Mouse (Mus musculus) macrophage (primary cell): ENCODE results near the gene Uts2. TPM values are rescaled to one million over a fixed set of nuclear protein-coding genes. Genes with fewer than 3 reads are reported as not detected.
A peak's percentile ranks its signal among the peaks of the same experiment; 100 is the strongest.
"Not testable (repeated sequence)": the region's sequence is repeated elsewhere in the genome, so short reads cannot be mapped to it uniquely, and the experiment has no call there.

Experiments
- H3K27ac ChIP-seq: fragments of 350-480 bp; formaldehyde crosslinking; 2 replicates; pipeline ENCODE4 v1.9.0; 2021
- H3K36me3 ChIP-seq: fragments of 350-480 bp; formaldehyde crosslinking; 2 replicates; pipeline ENCODE4 v1.9.0; 2021; ENCODE audit errors: inconsistent target
- H3K4me3 ChIP-seq: fragments of 350-480 bp; formaldehyde crosslinking; 2 replicates; pipeline ENCODE4 v1.9.0; 2021; ENCODE audit errors: inconsistent target
- H3K79me2 ChIP-seq: fragments of 350-480 bp; formaldehyde crosslinking; 2 replicates; pipeline ENCODE4 v1.9.0; 2021; ENCODE audit errors: inconsistent target
- WGBS: methylation state at CpG from one replicate; pipeline ENCODE4 v1.1.7; 2026; ENCODE audit warnings: inconsistent platforms; ENCODE audit not compliant: missing documents; 5-methylcytosine and 5-hydroxymethylcytosine counted together
- polyA plus RNA-seq: library from polyadenylated mRNA; stranded (reverse); fragments of 250-400 nt; gene quantifications from 3 replicates; pipeline ENCODE4 v1.2.4, GENCODE M21; 2018; ENCODE audit warnings: inconsistent platforms

Uts2 gene
- polyA plus RNA-seq, 1 experiment from 2014 or later: not detected

GRCm38 (mm10) chr4:150979455-150979854, 17.4 kb upstream of the Uts2 start:
- no peak overlapping the region for H3K4me3 ChIP-seq
- H3K27ac ChIP-seq: no peak overlapping the region
- 88% methylated on average over 7 of the region's 9 CpGs for WGBS
- no peaks in the 10 kb centered on the region for H3K36me3 ChIP-seq
- H3K79me2 ChIP-seq: no peaks in the 10 kb centered on the region

- no peaks in the 10 kb centered on the region for H3K79me2 ChIP-seq
- H3K27ac ChIP-seq: no peak overlapping the region
- no peaks in the 10 kb centered on the region for H3K36me3 ChIP-seq
- no peak overlapping the region for H3K4me3 ChIP-seq
- WGBS: 79% methylated on average over 5 of the region's 5 CpGs
Observed at GRCm38 (mm10) chr4:150980153-150980552, 16.7 kb upstream of the Uts2 start.

- WGBS: 47% methylated on average over 5 of the region's 6 CpGs
- no peaks in the 10 kb centered on the region for H3K36me3 ChIP-seq
- H3K27ac ChIP-seq: no peak overlapping the region
- no peaks in the 10 kb centered on the region for H3K79me2 ChIP-seq
- no peak overlapping the region for H3K4me3 ChIP-seq
Observed at GRCm38 (mm10) chr4:150990148-150990547, 6.7 kb upstream of the Uts2 start.

- no peak overlapping the region for H3K4me3 ChIP-seq
- 98% methylated on average over 9 of the region's 9 CpGs for WGBS
- no peaks in the 10 kb centered on the region for H3K36me3 ChIP-seq
- no peak overlapping the region for H3K27ac ChIP-seq
- H3K79me2 ChIP-seq: no peaks in the 10 kb centered on the region
Observed at GRCm38 (mm10) chr4:150998626-150999025, 1.7 kb downstream of the Uts2 start.

GRCm38 (mm10) chr4:151001397-151001796, 4.5 kb downstream of the Uts2 start:
- H3K36me3 ChIP-seq: no peaks in the 10 kb centered on the region
- no peaks in the 10 kb centered on the region for H3K79me2 ChIP-seq
- H3K27ac ChIP-seq: no peak overlapping the region
- 26% methylated on average over 13 of the region's 13 CpGs for WGBS
- H3K4me3 ChIP-seq: no peak overlapping the region

- Histone ChIP-seq H3K27ac (peak overlapping the region; percentile 35), H3K4me3 (no peak overlapping the region), H3K79me2 (no peaks in the 10 kb centered on the region), H3K36me3 (no peaks in the 10 kb centered on the region; the same call in 1 of the 2 replicates)
- WGBS: 38% methylated on average over 13 of the region's 13 CpGs
Observed at GRCm38 (mm10) chr4:151005656-151006318, 8.9 kb downstream of the Uts2 start.

GRCm38 (mm10) chr4:151006945-151007344, 10.0 kb downstream of the Uts2 start:
- Histone ChIP-seq H3K4me3 (no peak overlapping the region), H3K27ac (peak overlapping the region; percentile 35; the same call in 1 of the 2 replicates), H3K79me2 (no peaks in the 10 kb centered on the region), H3K36me3 (no peaks in the 10 kb centered on the region; the same call in 1 of the 2 replicates)
- WGBS: 65% methylated on average over 6 of the region's 6 CpGs

GRCm38 (mm10) chr4:151010316-151010715, 13.4 kb downstream of the Uts2 start:
- 95% methylated on average over 7 of the region's 7 CpGs for WGBS
- H3K4me3 ChIP-seq: no peak overlapping the region
- peaks cover 9% of the 10 kb centered on the region; the same call in 1 of the 2 replicates for H3K36me3 ChIP-seq
- no peaks in the 10 kb centered on the region for H3K79me2 ChIP-seq
- H3K27ac ChIP-seq: no peak overlapping the region

- no peaks in the 10 kb centered on the region for H3K79me2 ChIP-seq
- H3K27ac ChIP-seq: no peak overlapping the region
- H3K4me3 ChIP-seq: no peak overlapping the region
- peaks cover 19% of the 10 kb centered on the region; the same call in 1 of the 2 replicates for H3K36me3 ChIP-seq
- 96% methylated on average over 10 of the region's 10 CpGs for WGBS
Observed at GRCm38 (mm10) chr4:151015946-151016345, 19.0 kb downstream of the Uts2 start.

GRCm38 (mm10) chr4:151017356-151017755, 20.5 kb downstream of the Uts2 start:
- not testable (repeated sequence) for H3K79me2 ChIP-seq, H3K4me3 ChIP-seq, H3K27ac ChIP-seq
- peaks cover 26% of the 10 kb centered on the region; the same call in 1 of the 2 replicates for H3K36me3 ChIP-seq
- WGBS: 92% methylated on average over 1 of the region's 1 CpGs

- no peak overlapping the region for H3K4me3 ChIP-seq
- 94% methylated on average over 9 of the region's 9 CpGs for WGBS
- no peaks in the 10 kb centered on the region for H3K79me2 ChIP-seq
- no peak overlapping the region for H3K27ac ChIP-seq
- 0 out of 2 replicates have a peak, but pooled peaks cover 23% of the 10 kb centered on the region for H3K36me3 ChIP-seq
Observed at GRCm38 (mm10) chr4:151024152-151024551, 27.3 kb downstream of the Uts2 start.

GRCm38 (mm10) chr4:151027001-151027400, 30.1 kb downstream of the Uts2 start:
- H3K79me2 ChIP-seq: no peaks in the 10 kb centered on the region
- no peak overlapping the region for H3K4me3 ChIP-seq
- H3K36me3 ChIP-seq: 0 out of 2 replicates have a peak, but pooled peaks cover 19% of the 10 kb centered on the region
- no peak overlapping the region for H3K27ac ChIP-seq
- 61% methylated on average over 6 of the region's 6 CpGs for WGBS

- Histone ChIP-seq H3K36me3 (peaks cover 12% of the 10 kb centered on the region; the same call in 1 of the 2 replicates), H3K4me3 (no peak overlapping the region), H3K27ac (no peak overlapping the region), H3K79me2 (no peaks in the 10 kb centered on the region)
- WGBS: 100% methylated on average over 7 of the region's 7 CpGs
Observed at GRCm38 (mm10) chr4:151036521-151036920, 39.6 kb downstream of the Uts2 start.

- Histone ChIP-seq H3K36me3 (peaks cover 7% of the 10 kb centered on the region; the same call in 1 of the 2 replicates), H3K79me2 (no peaks in the 10 kb centered on the region), H3K4me3 (no peak overlapping the region), H3K27ac (no peak overlapping the region)
- 92% methylated on average over 11 of the region's 11 CpGs for WGBS
Observed at GRCm38 (mm10) chr4:151037800-151038199, 40.9 kb downstream of the Uts2 start.

- Histone ChIP-seq H3K27ac (no peak overlapping the region), H3K79me2 (no peaks in the 10 kb centered on the region), H3K36me3 (peaks cover 3% of the 10 kb centered on the region; the same call in 1 of the 2 replicates), H3K4me3 (no peak overlapping the region)
- WGBS: 98% methylated on average over 5 of the region's 5 CpGs
Observed at GRCm38 (mm10) chr4:151041506-151041905, 44.6 kb downstream of the Uts2 start.
